ENCODE assay signal across 13 mouse cellular contexts in genomic region chr1:135755287-135755686, GRCm38 (mm10). TPM values are rescaled to one million over a fixed set of nuclear protein-coding genes. Genes with fewer than 3 reads are reported as not detected.
DNase-seq lines count a peak whose midpoint lies in the region; ATAC-seq lines count a peak whose summit lies in the region.
"Had no signal": no experiment of that assay in that cellular context is flagged by ENCODE, and none has a peak within 500 bp of the region (broad histone marks: within the 10 kb centered on the region; RNA-seq: fewer than 3 reads in every experiment).

No protein-coding gene starts in this region.

- no peak overlapping the region for H3K4me3 ChIP-seq in embryonic facial prominence, embryonic 14.5 days (ENCODE audit: low read depth, low read length)
- H3K4me3 ChIP-seq: embryonic facial prominence, embryonic 12.5 days; intestine, embryonic 15.5 days; liver, embryonic 12.5 days had no signal

- no peaks in the 10 kb centered on the region for H3K27me3 ChIP-seq in embryonic facial prominence, embryonic 14.5 days (replicated peaks; ENCODE audit: control insufficient read depth, insufficient read depth, low read length)
- H3K27me3 ChIP-seq: embryonic facial prominence, embryonic 12.5 days; intestine, embryonic 15.5 days had no signal

- H3K4me2 ChIP-seq in embryonic facial prominence, embryonic 14.5 days (ENCODE audit: low read depth, low read length), result no peak overlapping the region
- H3K4me2 ChIP-seq: embryonic facial prominence, embryonic 12.5 days; intestine, embryonic 15.5 days; liver, embryonic 12.5 days had no signal

- peaks cover 19% of the 10 kb centered on the region for H3K36me3 ChIP-seq in embryonic facial prominence, embryonic 14.5 days (ENCODE audit: control insufficient read depth, insufficient read depth, low read length)

- H3K4me1 ChIP-seq in embryonic facial prominence, embryonic 14.5 days (ENCODE audit: control insufficient read depth, insufficient read depth, low read length), result 0 out of 2 replicates have a peak, but pooled peaks cover 3% of the 10 kb centered on the region
- H3K4me1 ChIP-seq: intestine, embryonic 15.5 days; liver, embryonic 12.5 days had no signal

- peak; percentile 72 for DNase-seq in kidney, postnatal 10 days
- no peak for DNase-seq in kidney, adult 9 months
- peak; percentile 82 for DNase-seq in embryonic facial prominence, embryonic 14.5 days (ENCODE audit: low spot score)
- peak; percentile 85 to 87 for DNase-seq in heart, postnatal 10 days
- DNase-seq in skeletal muscle tissue, adult 2 months (ENCODE audit: low read depth, low spot score), result peak; percentile 84
- DNase-seq in natural killer cell, adult 2 months (ENCODE audit: low spot score in 2 of 2), result no peak
- no peak for DNase-seq in c-Kit-positive CD71-positive TER-119-positive erythroid progenitor cells, embryonic 14.5 days (ENCODE audit: low spot score)
- DNase-seq: cerebellum, adult 18-20 months; midbrain, embryonic 14.5 days had no signal

- no peak overlapping the region for H3K9ac ChIP-seq in embryonic facial prominence, embryonic 14.5 days (ENCODE audit: low read depth, low read length)
- H3K9ac ChIP-seq: embryonic facial prominence, embryonic 12.5 days; intestine, embryonic 15.5 days; liver, embryonic 12.5 days had no signal

- 18% methylated on average over 9 of the region's 9 CpGs for WGBS in embryonic facial prominence, embryonic 14.5 days

- intact Hi-C loops in heart, postnatal 10 days (cut with DNase I), result no loop called here

- no peaks in the 10 kb centered on the region for H3K9me3 ChIP-seq in embryonic facial prominence, embryonic 14.5 days (ENCODE audit: control insufficient read depth, low read length)
- H3K9me3 ChIP-seq: embryonic facial prominence, embryonic 12.5 days; intestine, embryonic 15.5 days; liver, embryonic 12.5 days had no signal

- H3K27ac ChIP-seq in embryonic facial prominence, embryonic 14.5 days (replicated peaks; ENCODE audit: low read depth, low read length), result no peak overlapping the region
- H3K27ac ChIP-seq: embryonic facial prominence, embryonic 12.5 days; intestine, embryonic 15.5 days; liver, embryonic 12.5 days had no signal

- ATAC-seq in embryonic facial prominence, embryonic 14.5 days (ENCODE audit: low read depth), result no peak
- no peak for ATAC-seq in frontal cortex, adult (ENCODE audit: low TSS enrichment)
- ATAC-seq: intestine, embryonic 15.5 days; liver, embryonic 12.5 days had no signal

RNA-seq across cellular contexts. Expression of gene Phlda3, which starts 10.6 kb away (rescaled TPM):
- polyA plus RNA-seq in embryonic facial prominence, embryonic 14.5 days (2014; fragmentation: Nextera tagmentation; extraction: Ambion mirVana), result 80.1 and 90.4 TPM in 2 replicates
- total RNA-seq in heart, postnatal 10 days (2021), result 10 to 100 TPM; 35.4 to 36.7 TPM

RNA-seq across cellular contexts. Expression of gene Tnni1, which starts 23.9 kb away (rescaled TPM):
- 637 and 738 TPM in 2 replicates for polyA plus RNA-seq in embryonic facial prominence, embryonic 14.5 days (2014; fragmentation: Nextera tagmentation; extraction: Ambion mirVana)
- 100 to 1,000 TPM; 610 to 792 TPM for total RNA-seq in heart, postnatal 10 days (2021)

RNA-seq across cellular contexts. Expression of gene Csrp1, which starts 35.4 kb away (rescaled TPM):
- 112 and 119 TPM in 2 replicates for polyA plus RNA-seq in embryonic facial prominence, embryonic 14.5 days (2014; fragmentation: Nextera tagmentation; extraction: Ambion mirVana)
- 100 to 1,000 TPM; 107 to 117 TPM for total RNA-seq in heart, postnatal 10 days (2021)

Comparison
In these comparisons a context has a peak if more than half of its experiments do, and no peak if none do; other contexts are left out.
1. DNase-seq: peak in kidney, postnatal 10 days (single experiment), embryonic facial prominence, embryonic 14.5 days (single experiment), heart, postnatal 10 days (2 of 2) and skeletal muscle tissue, adult 2 months (single experiment); none in kidney, adult 9 months (single experiment), natural killer cell, adult 2 months (0 of 2) and c-Kit-positive CD71-positive TER-119-positive erythroid progenitor cells, embryonic 14.5 days (single experiment).